Mouse (Mus musculus): ENCODE data around the gene March10. TPM values are rescaled to one million over a fixed set of nuclear protein-coding genes. Genes with fewer than 3 reads are reported as not detected.

March10 gene
- polyA plus RNA-seq, 1 experiment from 2014 or later = not detected

DNA sequence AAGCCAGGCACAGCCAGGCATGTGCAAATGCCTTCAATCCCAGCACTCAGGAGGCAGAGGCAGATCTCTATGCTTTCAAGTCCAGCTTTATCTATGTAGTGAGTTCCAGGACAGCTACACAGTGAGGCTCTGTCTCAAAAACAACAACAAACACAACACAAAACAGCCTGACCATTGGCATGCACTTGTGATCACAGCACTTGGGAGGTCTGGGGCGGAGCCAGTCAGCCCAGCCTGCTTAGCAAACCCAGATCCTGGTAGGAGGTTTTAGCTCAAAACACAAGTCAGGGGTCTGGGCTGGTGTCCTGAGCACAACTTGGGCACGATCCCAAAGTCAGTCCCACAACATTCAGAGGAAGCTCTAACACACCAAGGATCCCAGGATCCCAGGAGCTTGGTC, 18.2 kb upstream of the March10 start:
- WGBS = 67% methylated on average over 2 of the region's 2 CpGs
- H3K27ac ChIP-seq = no peak overlapping the region
- no peak overlapping the region for H3K4me2 ChIP-seq (replicated peaks)
- no peak overlapping the region for H3K4me3 ChIP-seq
- H3K27me3 ChIP-seq = no peaks in the 10 kb centered on the region
- H3K9me3 ChIP-seq = no peaks in the 10 kb centered on the region
- H3K36me3 ChIP-seq = no peaks in the 10 kb centered on the region
- H3K9ac ChIP-seq = no peak overlapping the region
- no peak for ATAC-seq (ENCODE audit: low FRiP score, low read depth)
- H3K4me1 ChIP-seq = no peaks in the 10 kb centered on the region

DNA sequence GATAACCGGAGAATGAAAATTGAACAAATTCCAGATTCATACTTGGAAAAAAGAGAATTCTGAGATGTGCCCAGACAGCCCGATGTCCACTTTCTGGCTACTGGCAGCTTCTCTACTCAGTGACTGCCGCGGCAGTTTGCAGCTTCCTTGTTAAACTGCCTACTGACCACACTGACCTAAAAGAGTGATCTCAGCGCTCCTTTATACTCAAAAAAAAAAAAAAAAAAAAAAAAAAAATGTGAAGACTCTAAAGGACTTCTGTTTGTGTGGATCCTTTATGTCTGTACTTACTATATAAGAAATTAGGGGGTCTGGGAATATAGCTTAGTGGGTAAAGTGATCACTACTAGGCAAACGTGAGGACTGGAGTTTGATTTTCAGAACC, 17.8 kb upstream of the March10 start:
- H3K27me3 ChIP-seq = no peaks in the 10 kb centered on the region
- no peaks in the 10 kb centered on the region for H3K4me1 ChIP-seq
- H3K36me3 ChIP-seq = no peaks in the 10 kb centered on the region
- ATAC-seq (ENCODE audit: low FRiP score, low read depth) = no peak
- H3K9me3 ChIP-seq = no peaks in the 10 kb centered on the region
- H3K4me3 ChIP-seq = no peak overlapping the region
- WGBS = 58% methylated on average over 6 of the region's 6 CpGs
- no peak overlapping the region for H3K27ac ChIP-seq
- H3K4me2 ChIP-seq (replicated peaks) = no peak overlapping the region
- H3K9ac ChIP-seq = no peak overlapping the region

DNA sequence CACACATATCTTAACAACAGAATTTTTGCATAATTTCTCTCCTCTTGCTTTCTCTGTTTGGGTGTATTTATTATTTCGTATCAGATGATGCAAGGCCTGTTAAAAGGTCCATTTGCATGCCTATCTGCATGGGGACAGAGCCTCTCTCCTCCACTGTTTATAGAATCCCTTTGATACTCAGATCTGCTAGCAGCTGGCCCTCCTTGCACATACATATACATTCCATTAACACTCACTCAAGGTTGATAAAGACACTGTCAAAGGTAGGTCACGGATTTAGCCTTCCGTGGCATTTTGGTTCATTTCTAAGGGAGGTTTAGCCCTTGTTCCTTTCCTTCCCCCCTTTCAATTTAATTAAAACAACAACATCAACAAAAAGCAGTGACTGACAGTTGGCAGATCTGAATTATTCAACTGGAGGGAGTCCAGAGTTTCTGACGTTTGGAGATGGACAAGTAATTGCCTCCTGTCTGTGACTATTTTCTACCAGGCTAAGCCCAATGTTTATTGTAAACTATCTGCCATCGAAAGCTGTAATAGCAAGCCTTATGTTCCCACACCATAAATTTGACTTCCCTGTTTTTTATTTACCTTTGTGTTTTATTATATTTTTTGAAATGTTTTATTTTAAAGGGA, 17.3 kb upstream of the March10 start:
- Histone ChIP-seq H3K4me1 (no peaks in the 10 kb centered on the region), H3K9me3 (no peaks in the 10 kb centered on the region), H3K36me3 (no peaks in the 10 kb centered on the region), H3K27me3 (no peaks in the 10 kb centered on the region), H3K4me3 (no peak overlapping the region), H3K9ac (no peak overlapping the region), H3K27ac (no peak overlapping the region), H3K4me2 (replicated peaks) (no peak overlapping the region)
- no peak for ATAC-seq (ENCODE audit: low FRiP score, low read depth)
- WGBS = 53% methylated on average over 5 of the region's 5 CpGs

DNA sequence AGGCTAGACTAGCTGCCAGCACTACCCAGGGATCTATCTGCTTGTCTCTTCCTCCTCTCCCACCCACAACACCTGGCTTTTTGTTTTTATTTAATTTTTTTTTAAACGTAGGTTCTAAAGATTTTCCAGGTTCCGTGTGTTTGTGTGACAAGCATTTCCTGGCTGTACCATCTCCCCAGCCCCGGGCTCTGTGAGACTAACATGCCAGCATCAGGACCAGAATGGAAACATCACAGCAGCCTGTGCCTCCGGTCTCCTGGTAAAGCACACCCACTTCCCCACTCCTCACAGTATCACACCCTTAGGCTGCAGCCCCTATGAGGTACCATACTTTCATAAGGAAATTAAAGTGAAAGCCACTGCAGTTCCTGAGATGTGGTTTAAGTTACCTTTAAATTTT, 16.1 kb upstream of the March10 start:
- Histone ChIP-seq H3K27me3 (no peaks in the 10 kb centered on the region), H3K4me1 (0 out of 2 replicates have a peak, but pooled peaks cover under 1% of the 10 kb centered on the region), H3K4me3 (no peak overlapping the region), H3K27ac (no peak overlapping the region), H3K9me3 (no peaks in the 10 kb centered on the region), H3K9ac (no peak overlapping the region), H3K36me3 (no peaks in the 10 kb centered on the region), H3K4me2 (replicated peaks) (no peak overlapping the region)
- WGBS = 63% methylated on average over 4 of the region's 4 CpGs
- no peak for ATAC-seq (ENCODE audit: low FRiP score, low read depth)

DNA sequence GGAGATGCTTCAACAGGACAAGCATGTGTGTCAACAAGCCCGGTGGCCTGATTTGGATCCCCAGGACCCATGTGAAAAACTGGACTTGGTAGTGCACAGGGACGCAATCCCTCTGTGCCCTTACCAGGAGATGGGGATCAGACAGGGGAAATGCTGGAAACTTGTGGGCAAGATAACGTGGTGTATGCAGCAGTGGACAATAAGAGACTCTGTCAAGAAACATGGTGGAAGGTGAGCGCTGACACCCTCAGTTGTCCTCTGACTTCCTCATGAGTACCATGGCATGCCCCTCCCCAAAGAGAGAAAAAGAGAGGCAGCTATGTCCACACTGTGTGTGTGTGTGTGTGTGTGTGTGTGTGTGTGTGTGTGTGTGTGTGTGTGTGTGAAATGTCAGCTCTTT, 14.4 kb upstream of the March10 start:
- no peaks in the 10 kb centered on the region for H3K36me3 ChIP-seq
- no peaks in the 10 kb centered on the region for H3K27me3 ChIP-seq
- no peak overlapping the region for H3K9ac ChIP-seq
- 92% methylated on average over 4 of the region's 4 CpGs for WGBS
- no peaks in the 10 kb centered on the region for H3K9me3 ChIP-seq
- H3K27ac ChIP-seq = no peak overlapping the region
- no peak overlapping the region for H3K4me3 ChIP-seq
- H3K4me1 ChIP-seq = peaks cover 12% of the 10 kb centered on the region; the same call in 1 of the 2 replicates
- H3K4me2 ChIP-seq (replicated peaks) = no peak overlapping the region
- no peak for ATAC-seq (ENCODE audit: low FRiP score, low read depth)

DNA sequence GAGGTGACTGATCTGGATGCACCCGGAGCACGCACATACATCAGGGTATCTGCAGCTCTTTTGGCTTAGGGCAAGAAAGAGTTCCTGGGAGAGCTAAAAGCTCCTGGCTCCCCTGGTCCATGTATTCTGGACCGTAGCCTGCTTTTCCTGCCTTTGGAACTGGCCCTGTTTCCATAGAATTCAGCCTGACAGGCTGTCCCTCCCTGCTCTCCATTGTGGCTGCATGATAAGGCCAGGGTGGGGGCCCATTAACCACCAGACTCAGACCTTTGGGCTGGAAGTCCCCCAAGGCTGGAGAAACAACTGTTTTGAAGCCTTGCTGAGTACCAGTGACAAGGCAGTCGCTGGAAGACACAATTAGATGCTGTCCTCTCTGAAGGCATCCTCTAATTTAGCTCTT, 13.0 kb upstream of the March10 start:
- no peak for ATAC-seq (ENCODE audit: low FRiP score, low read depth)
- WGBS = 89% methylated on average over 4 of the region's 4 CpGs
- no peak overlapping the region for H3K27ac ChIP-seq

DNA sequence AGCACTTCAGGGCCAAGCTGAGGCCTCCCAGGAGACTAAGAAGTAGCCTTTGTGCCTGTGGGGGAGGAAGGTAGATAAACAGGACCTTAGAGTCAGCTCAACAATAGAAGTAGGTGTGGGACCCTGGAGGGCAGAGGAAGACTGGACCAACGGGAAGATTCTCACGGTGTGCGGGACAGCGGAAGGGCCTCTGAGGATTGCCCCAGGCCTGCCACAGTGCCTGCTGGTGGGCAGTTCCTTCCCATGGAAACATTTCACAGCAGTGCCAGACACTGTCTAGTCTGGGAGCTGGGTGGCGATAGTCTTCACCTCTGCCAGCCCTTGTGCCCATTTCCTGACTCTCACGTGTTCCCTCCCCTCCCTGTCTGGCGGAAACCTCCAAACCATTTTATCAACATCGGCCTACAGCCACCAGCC, 12.6 kb upstream of the March10 start:
- ATAC-seq (ENCODE audit: low FRiP score, low read depth) = no peak
- peaks cover 12% of the 10 kb centered on the region; the same call in 1 of the 2 replicates for H3K4me1 ChIP-seq
- no peak overlapping the region for H3K27ac ChIP-seq
- no peaks in the 10 kb centered on the region for H3K36me3 ChIP-seq
- H3K9ac ChIP-seq = no peak overlapping the region
- no peak overlapping the region for H3K4me2 ChIP-seq (replicated peaks)
- WGBS = 72% methylated on average over 8 of the region's 8 CpGs
- H3K4me3 ChIP-seq = no peak overlapping the region
- H3K9me3 ChIP-seq = no peaks in the 10 kb centered on the region
- H3K27me3 ChIP-seq = no peaks in the 10 kb centered on the region

More for the DNA sequence above, 13.0 kb upstream of the March10 start:
- H3K27me3 ChIP-seq = no peaks in the 10 kb centered on the region
- no peak overlapping the region for H3K4me3 ChIP-seq
- no peaks in the 10 kb centered on the region for H3K36me3 ChIP-seq
- no peaks in the 10 kb centered on the region for H3K9me3 ChIP-seq
- H3K4me2 ChIP-seq (replicated peaks) = no peak overlapping the region
- H3K4me1 ChIP-seq = peaks cover 12% of the 10 kb centered on the region; the same call in 1 of the 2 replicates
- no peak overlapping the region for H3K9ac ChIP-seq

DNA sequence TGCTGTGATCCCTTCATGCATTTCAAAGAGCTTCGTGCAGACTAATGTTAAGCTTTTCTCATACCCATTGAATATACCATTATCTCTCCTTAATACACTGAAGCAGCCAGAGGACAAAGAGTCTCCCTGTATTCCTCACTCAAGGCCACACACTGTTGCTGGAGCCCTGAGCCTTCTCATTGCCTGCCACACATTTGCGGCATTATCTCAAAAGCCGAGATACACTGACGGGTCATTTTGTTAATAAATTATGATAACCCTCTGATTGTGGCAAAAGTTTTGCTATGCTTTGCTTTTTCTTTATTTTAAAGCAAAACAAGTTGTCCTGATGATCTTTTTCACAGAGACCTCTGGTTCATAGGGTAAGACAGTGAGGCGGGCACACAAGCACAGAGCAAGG, 11.9 kb upstream of the March10 start:
- peaks cover 12% of the 10 kb centered on the region; the same call in 1 of the 2 replicates for H3K4me1 ChIP-seq

DNA sequence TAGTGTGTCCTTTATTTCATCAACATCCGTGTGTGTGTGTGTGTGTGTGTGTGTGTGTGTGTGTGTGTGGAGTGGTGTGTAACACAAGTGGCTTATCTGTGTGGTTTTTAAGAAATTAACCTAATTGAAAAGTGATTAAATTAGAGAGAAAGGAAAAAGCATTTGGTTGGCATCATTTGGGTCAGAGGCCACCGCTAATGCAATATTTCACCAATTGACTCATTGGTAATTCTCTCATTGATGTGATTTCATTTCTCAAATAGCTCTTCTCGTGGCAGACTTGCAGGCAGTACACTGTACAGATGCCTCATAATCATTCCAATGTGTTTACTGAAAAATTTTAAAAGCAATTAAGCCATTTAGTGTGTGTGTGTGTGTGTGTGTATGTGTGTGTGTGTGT, 11.3 kb upstream of the March10 start:
- Histone ChIP-seq H3K27me3 (no peaks in the 10 kb centered on the region), H3K36me3 (no peaks in the 10 kb centered on the region), H3K9me3 (no peaks in the 10 kb centered on the region), H3K4me2 (replicated peaks) (no peak overlapping the region), H3K9ac (no peak overlapping the region), H3K4me3 (no peak overlapping the region), H3K27ac (no peak overlapping the region), H3K4me1 (peaks cover 12% of the 10 kb centered on the region; the same call in 1 of the 2 replicates)
- ATAC-seq (ENCODE audit: low FRiP score, low read depth) = no peak
- 65% methylated on average over 3 of the region's 3 CpGs for WGBS

More for the DNA sequence above, 11.9 kb upstream of the March10 start:
- no peaks in the 10 kb centered on the region for H3K27me3 ChIP-seq
- no peak overlapping the region for H3K9ac ChIP-seq
- no peak overlapping the region for H3K4me2 ChIP-seq (replicated peaks)
- ATAC-seq (ENCODE audit: low FRiP score, low read depth) = no peak
- no peak overlapping the region for H3K27ac ChIP-seq
- no peaks in the 10 kb centered on the region for H3K36me3 ChIP-seq
- no peaks in the 10 kb centered on the region for H3K9me3 ChIP-seq
- no peak overlapping the region for H3K4me3 ChIP-seq
- WGBS = 84% methylated on average over 5 of the region's 5 CpGs

DNA sequence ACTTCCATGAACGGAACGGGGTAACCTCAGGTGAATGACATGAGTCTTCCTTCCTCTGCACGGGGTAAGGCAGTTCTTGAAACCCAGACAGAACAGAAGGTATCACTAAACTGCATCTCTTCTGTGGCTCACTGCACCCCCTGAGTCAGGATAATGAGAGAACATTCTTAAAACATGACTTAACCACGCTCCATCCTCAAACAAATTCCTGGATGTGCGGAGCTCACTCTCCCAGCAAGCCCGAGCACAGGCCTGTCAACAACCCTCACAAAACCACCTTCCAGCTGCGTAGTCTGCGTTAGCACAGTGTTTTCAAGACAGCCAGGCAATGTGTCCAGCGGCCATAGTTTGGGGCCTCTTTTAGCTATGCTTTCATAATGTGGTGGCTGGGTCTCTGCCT, 10.7 kb upstream of the March10 start:
- Histone ChIP-seq H3K36me3 (no peaks in the 10 kb centered on the region), H3K4me3 (no peak overlapping the region), H3K27me3 (no peaks in the 10 kb centered on the region), H3K9ac (no peak overlapping the region), H3K9me3 (no peaks in the 10 kb centered on the region), H3K4me1 (peaks cover 12% of the 10 kb centered on the region; the same call in 1 of the 2 replicates), H3K4me2 (replicated peaks) (peak overlapping the region; percentile 7; the same call in 1 of the 2 replicates), H3K27ac (peak overlapping the region; percentile 49; the same call in 1 of the 2 replicates)
- peak; percentile 54; the same call in 1 of the 2 replicates for ATAC-seq (ENCODE audit: low FRiP score, low read depth)
- 37% methylated on average over 9 of the region's 9 CpGs for WGBS

DNA sequence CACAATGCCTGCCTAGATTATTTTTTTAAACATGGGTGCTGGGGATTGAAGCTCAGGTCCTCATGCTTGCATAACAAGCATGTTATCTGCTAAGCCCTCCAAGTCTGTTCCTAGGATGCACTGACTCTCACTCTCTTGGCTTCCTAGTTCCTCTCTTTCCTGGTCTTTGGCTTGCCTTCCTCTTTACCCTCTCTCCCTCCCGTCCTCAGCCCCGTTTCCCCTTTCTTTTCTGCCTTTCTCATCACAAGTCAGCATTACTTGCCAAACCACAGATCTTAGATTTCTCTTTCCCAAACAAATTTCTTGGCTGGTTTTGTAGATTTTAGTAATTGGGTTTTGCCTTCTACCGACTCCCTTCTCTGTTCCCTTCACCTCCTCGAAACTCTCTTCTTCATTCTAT, 10.2 kb upstream of the March10 start:
- no peak overlapping the region for H3K4me2 ChIP-seq (replicated peaks)
- no peak overlapping the region for H3K9ac ChIP-seq
- no peaks in the 10 kb centered on the region for H3K9me3 ChIP-seq
- WGBS = 55% methylated on average over 4 of the region's 4 CpGs
- no peak overlapping the region for H3K4me3 ChIP-seq
- H3K27ac ChIP-seq = no peak overlapping the region
- H3K36me3 ChIP-seq = no peaks in the 10 kb centered on the region
- no peaks in the 10 kb centered on the region for H3K27me3 ChIP-seq
- no peak for ATAC-seq (ENCODE audit: low FRiP score, low read depth)
- peaks cover 12% of the 10 kb centered on the region; the same call in 1 of the 2 replicates for H3K4me1 ChIP-seq

DNA sequence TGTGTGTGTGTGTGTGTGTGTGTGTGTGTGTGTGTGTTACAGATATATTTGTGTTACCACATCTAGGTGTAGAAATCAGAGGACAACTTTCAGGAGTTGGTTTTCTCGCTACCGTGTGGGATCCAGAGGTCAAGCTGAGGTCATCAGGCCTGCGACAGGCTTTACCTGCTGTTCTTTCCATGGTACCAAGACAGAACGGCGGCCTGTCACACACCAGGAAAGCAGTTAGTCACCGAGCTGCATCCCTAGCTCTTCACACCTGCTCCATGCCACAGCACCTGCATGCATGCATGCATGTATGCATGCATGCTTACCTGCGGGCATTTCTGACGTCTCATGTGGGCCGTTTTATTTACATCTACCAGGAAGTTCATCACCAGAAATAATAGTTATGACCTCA, 9.0 kb upstream of the March10 start:
- Histone ChIP-seq H3K36me3 (no peaks in the 10 kb centered on the region), H3K27me3 (no peaks in the 10 kb centered on the region), H3K4me1 (peaks cover 12% of the 10 kb centered on the region; the same call in 1 of the 2 replicates), H3K9me3 (no peaks in the 10 kb centered on the region), H3K4me3 (no peak overlapping the region), H3K9ac (no peak overlapping the region), H3K4me2 (replicated peaks) (no peak overlapping the region), H3K27ac (no peak overlapping the region)
- ATAC-seq (ENCODE audit: low FRiP score, low read depth) = no peak
- 80% methylated on average over 9 of the region's 9 CpGs for WGBS

DNA sequence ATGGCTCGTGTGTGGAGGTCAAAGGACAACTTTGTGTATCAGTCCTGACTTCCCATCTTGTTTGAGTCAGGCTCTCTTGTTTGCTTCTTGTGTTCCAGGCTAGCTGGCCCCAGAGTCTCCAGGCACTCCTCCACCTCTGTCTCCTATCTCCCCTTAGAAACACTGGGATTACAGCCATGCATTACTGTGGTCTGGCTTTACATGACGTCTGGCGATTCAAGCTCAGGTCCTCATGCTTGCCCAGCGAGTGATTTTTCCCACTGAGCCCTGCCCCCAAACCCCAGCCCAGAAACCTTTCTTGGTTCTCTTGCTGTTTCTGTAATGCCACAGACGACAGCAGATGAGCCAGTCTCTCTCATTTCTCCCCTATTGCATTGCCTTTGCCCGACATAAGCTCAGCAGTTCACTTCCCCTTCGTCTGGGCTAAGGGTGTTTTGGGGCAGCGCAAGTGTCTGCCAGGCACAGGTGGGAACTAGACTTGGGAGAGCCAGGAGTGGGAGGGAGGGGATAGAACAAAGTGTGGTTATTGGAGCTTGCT, 8.0 kb upstream of the March10 start:
- Histone ChIP-seq H3K27ac (no peak overlapping the region), H3K27me3 (no peaks in the 10 kb centered on the region), H3K36me3 (no peaks in the 10 kb centered on the region), H3K4me2 (replicated peaks) (no peak overlapping the region), H3K9ac (no peak overlapping the region), H3K4me1 (peaks cover 12% of the 10 kb centered on the region; the same call in 1 of the 2 replicates), H3K4me3 (no peak overlapping the region), H3K9me3 (no peaks in the 10 kb centered on the region)
- no peak for ATAC-seq (ENCODE audit: low FRiP score, low read depth)
- WGBS = 65% methylated on average over 8 of the region's 8 CpGs
